Mouse (Mus musculus): Measurements from ENCODE around the gene Bcor.

DNA sequence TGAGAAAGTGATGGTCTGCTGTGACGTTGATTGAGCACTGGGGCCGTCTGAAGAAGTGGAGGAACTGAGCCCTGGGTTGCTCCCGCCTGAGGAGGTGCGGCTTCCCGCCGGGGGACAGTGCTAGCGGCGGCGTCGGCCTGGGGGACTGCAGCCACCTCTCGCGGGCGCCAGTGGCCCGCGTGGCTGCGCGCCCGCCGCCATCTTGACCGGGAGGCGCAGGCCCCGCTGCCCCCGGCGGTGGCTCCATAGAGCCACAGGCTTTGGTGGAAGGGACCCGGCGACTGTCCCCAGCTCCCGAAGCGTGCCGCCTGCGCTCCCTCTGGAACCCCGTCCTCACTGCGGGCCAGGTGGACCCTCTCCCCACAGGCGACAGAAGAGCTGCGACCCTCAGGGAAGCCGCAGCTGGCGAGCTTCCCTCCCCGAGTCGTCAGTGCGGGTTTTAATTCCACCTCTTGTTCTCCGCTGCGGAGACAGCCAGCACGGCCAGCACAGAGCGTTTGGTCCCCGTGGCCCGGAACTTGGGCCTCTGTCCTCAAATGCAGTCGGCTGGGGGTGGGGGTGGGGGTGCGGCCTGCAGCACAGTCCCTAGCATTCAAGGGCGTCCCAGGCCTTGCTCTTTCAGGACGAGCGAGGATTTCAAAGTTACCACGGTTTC lies 19.9 kb downstream of the Bcor start:
- TF ChIP-seq POLR2A (IDR thresholded peaks at IDR 0.05; ENCODE audit: insufficient read depth, low read length) (no peak), CTCF (IDR thresholded peaks at IDR 0.05; ENCODE audit: low read depth, low read length) (no peak)

All from ES-Bruce4 (cell line).